Mouse (Mus musculus) MEL (cell line): ENCODE results near the gene Tarbp1.
"Not testable (repeated sequence)": the region's sequence is repeated elsewhere in the genome, so short reads cannot be mapped to it uniquely, and the experiment has no call there.

Experiments used
- CHD1 ChIP-seq: IDR thresholded peaks from 2 replicates; pipeline ENCODE4 v1.6.1; 2012; ENCODE audit warnings: low read depth, mild to moderate bottlenecking, inconsistent platforms, low read length, improper control_type of control experiment
- CTCF ChIP-seq, 3 experiments: IDR thresholded peaks in 2 of 3; conservative IDR thresholded peaks in 1 of 3; 2 replicates each; pipeline ENCODE4 v1.5.1; 2011 to 2012; ENCODE audit warnings: low read length in 3 of 3, low read depth in 2 of 3, mild to moderate bottlenecking in 2 of 3, improper control_type of control experiment in 1 of 3, inconsistent platforms in 1 of 3, mixed read lengths in 1 of 3, moderate library complexity in 1 of 3; ENCODE audit not compliant: control insufficient read depth in 1 of 3, insufficient read depth in 1 of 3, poor library complexity in 1 of 3, severe bottlenecking in 1 of 3
- EP300 ChIP-seq, 2 experiments: IDR thresholded peaks; 2 replicates each; pipeline ENCODE4 v1.6.1; 2011; ENCODE audit warnings: improper control_type of control experiment in 2 of 2, low read length in 2 of 2, low read depth in 1 of 2, mild to moderate bottlenecking in 1 of 2
- GATA1 ChIP-seq: IDR thresholded peaks from 2 replicates; pipeline ENCODE4 v1.6.1; 2011; ENCODE audit warnings: low read depth, low read length, improper control_type of control experiment
- MAX ChIP-seq: IDR thresholded peaks from 2 replicates; pipeline ENCODE4 v1.6.1; 2011; ENCODE audit warnings: low read length, improper control_type of control experiment
- MEF2A ChIP-seq: IDR thresholded peaks from 2 replicates; pipeline ENCODE4 v1.6.1; 2014; ENCODE audit warnings: low read depth, mild to moderate bottlenecking, inconsistent platforms, low read length, improper control_type of control experiment; ENCODE audit not compliant: poor library complexity, insufficient replicate concordance, severe bottlenecking; ENCODE audit errors: extremely low read depth
- POLR2A ChIP-seq, 2 experiments: IDR thresholded peaks; 2 replicates each; pipeline ENCODE4 v1.6.1; 2011 to 2012; ENCODE audit warnings: low read length in 2 of 2, mild to moderate bottlenecking in 2 of 2, control low read depth in 1 of 2, improper control_type of control experiment in 1 of 2, low read depth in 1 of 2, moderate library complexity in 1 of 2; ENCODE audit not compliant: control insufficient read depth in 1 of 2, insufficient read depth in 1 of 2, poor library complexity in 1 of 2
- RCOR1 ChIP-seq: IDR thresholded peaks from 2 replicates; pipeline ENCODE4 v1.6.1; 2012; ENCODE audit warnings: low read depth, mild to moderate bottlenecking, inconsistent platforms, low read length, improper control_type of control experiment
- SMC3 ChIP-seq: IDR thresholded peaks from 2 replicates; pipeline ENCODE4 v1.6.1; 2011; ENCODE audit warnings: low read depth, low read length, improper control_type of control experiment
- TCF12 ChIP-seq: IDR thresholded peaks from 2 replicates; pipeline ENCODE4 v1.6.1; 2014; ENCODE audit warnings: low read depth, mild to moderate bottlenecking, inconsistent platforms, low read length, improper control_type of control experiment, moderate library complexity

DNA sequence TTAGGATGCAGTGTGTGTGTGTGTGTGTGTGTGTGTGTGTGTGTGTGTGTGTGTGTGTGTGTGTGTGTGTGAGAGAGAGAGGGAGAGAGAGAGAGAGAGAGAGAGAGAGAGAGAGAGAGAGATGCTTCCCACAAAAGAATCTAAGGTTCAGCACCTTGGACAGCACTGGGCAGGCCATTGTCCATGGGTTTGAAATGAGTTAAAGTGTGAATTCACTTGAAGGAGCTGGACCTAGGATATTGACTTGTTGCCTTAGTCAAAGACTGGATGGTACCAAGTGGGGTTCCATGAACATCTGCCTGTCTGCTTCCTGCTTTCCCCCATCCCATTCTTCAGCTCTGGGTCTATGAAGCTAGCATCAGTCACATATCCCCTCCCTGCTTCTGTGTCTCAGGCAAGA, 70.3 kb downstream of the Tarbp1 start:
- not testable (repeated sequence) for TF ChIP-seq GATA1; POLR2A (IDR thresholded peaks at IDR 0.05; ENCODE audit: control insufficient read depth in 1 of 2, insufficient read depth in 1 of 2, low read depth in 1 of 2, low read length in 2 of 2, poor library complexity in 1 of 2); CTCF (IDR thresholded peaks at IDR 0.05 in 2 of 3, conservative IDR thresholded peaks at IDR 0.05 in 1 of 3; ENCODE audit: control insufficient read depth in 1 of 3, insufficient read depth in 1 of 3, low read depth in 2 of 3, low read length in 3 of 3, poor library complexity in 1 of 3, severe bottlenecking in 1 of 3); SMC3; EP300 (IDR thresholded peaks at IDR 0.05; ENCODE audit: low read depth in 1 of 2, low read length in 2 of 2); RCOR1; MEF2A; MAX; TCF12; CHD1
